Mouse (Mus musculus) ES-E14 (cell line): ENCODE results near the gene Akap9.

Experiments
- CHD2 ChIP-seq: IDR thresholded peaks from 2 replicates; pipeline ENCODE4 v1.6.1; 2014; ENCODE audit warnings: mild to moderate bottlenecking, low read depth, low read length, inconsistent platforms
- HCFC1 ChIP-seq: IDR thresholded peaks from 2 replicates; pipeline ENCODE4 v1.6.1; 2012; ENCODE audit warnings: low read length, inconsistent platforms, borderline replicate concordance; ENCODE audit not compliant: insufficient read depth
- MAFK ChIP-seq: IDR thresholded peaks from 2 replicates; pipeline ENCODE4 v1.6.1; 2014; ENCODE audit warnings: mild to moderate bottlenecking, low read depth, low read length, inconsistent platforms; ENCODE audit not compliant: insufficient read depth
- ZC3H11A ChIP-seq: IDR thresholded peaks from 2 replicates; pipeline ENCODE4 v1.6.1; 2012; ENCODE audit warnings: low read depth, mild to moderate bottlenecking, inconsistent platforms, low read length, borderline replicate concordance
- ZNF384 ChIP-seq: IDR thresholded peaks from 2 replicates; pipeline ENCODE4 v1.6.1; 2012; ENCODE audit warnings: low read depth, low read length, inconsistent platforms

- no peak for TF ChIP-seq CHD2
- no peak for TF ChIP-seq ZNF384
- no peak for TF ChIP-seq HCFC1
- TF ChIP-seq ZC3H11A = no peak
- no peak for TF ChIP-seq MAFK
These were observed 151.2 kb downstream of the Akap9 start for GRCm38 (mm10) chr5:4079086-4079485.
